Mouse (Mus musculus): Measurements from ENCODE around the gene Yap1.
"Not testable (repeated sequence)": the region's sequence is repeated elsewhere in the genome, so short reads cannot be mapped to it uniquely, and the experiment has no call there.

Gene Yap1

DNA sequence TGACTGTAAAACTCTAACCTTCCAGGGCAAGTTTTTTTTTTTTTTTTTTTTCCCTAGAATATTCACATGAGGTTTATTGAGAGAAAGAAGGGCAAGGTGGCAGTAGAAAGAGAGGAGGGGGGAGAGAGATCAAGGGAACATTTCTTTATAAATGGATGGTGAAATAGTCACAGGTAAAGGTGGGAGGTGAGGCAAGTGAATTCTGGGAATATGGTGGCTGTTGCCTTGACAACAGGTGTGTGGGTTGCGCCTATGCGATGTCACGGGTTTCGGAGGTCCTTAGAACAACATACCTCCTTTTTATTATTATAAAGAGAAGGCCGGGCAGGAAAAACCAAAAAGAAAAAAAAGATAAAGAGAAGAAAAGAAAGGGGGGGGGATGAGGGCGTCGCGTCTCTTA, 89.5 kb downstream of the Yap1 start:
- DNase-seq (ENCODE audit: extremely low spot score, low read depth, low spot score) = no peak

DNA sequence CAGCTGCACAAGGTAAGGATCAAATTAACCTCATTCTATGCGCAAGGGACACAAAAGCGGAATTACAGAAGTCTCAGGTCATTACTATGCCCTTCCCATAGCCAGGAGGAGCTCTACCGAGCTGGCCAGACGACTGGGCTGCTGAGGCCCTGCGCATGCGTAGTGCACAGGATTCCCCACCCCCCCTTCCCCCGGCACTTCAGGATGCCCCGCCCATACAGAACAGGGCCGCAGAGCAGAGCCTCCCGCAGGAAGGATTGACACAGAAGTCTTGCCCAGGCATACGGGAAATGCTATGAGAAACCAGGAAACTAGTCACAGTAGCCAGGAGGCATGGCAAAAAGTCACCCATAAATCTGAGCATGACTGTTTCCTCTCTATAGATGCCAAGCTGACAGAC, 89.9 kb downstream of the Yap1 start:
- DNase-seq (ENCODE audit: extremely low spot score, low read depth, low spot score) = peak; percentile 46

DNA sequence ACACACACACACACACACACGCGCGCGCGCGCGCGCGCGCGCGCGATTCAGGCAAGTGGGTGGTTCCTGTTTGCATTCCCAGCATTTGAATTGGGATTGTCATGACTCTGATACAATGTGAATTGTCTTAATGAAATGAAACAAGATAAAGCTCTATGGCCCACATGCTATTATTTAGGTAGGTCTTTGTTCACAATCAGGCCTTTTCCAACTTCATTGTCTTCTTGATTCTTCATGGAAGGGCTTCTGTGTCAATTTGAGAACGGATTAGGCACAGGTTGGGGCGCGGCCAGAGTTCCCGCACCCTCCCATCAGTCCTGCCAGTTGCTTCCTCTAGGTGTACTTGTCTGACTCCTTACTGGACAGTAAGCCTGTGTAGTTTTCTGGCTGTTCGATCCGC, 90.4 kb downstream of the Yap1 start:
- DNase-seq (ENCODE audit: extremely low spot score, low read depth, low spot score) = no peak

DNA sequence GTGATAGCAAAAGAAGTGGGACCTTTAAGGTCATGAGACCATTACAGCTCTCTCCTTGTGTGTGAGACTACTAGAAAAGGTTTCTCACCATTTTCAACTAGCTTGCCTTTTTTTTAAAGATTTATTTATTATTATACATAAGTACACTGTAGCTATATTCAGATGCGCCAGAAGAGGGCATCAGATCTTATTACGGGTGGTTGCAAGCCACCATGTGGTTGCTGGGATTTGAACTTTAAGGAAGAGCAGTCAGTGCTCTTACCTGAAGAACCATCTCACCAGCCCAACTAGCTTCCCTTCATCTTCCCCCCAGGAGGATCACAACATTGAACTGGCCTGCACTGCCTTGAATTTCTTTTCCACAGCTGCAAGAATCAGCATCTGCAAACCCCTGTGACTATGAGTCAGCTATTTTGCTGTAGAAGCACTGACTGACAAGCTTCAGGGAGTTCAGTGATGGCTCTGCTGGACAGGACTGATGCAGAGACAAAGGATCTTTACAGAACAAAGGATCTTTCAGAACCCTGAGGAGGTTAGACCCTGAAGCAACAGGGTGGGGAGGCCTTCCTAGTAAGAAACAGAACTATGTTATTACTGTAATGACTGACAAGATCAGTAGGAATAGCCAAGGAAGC, 96.9 kb downstream of the Yap1 start:
- DNase-seq (ENCODE audit: extremely low spot score, low read depth, low spot score) = no peak

DNA sequence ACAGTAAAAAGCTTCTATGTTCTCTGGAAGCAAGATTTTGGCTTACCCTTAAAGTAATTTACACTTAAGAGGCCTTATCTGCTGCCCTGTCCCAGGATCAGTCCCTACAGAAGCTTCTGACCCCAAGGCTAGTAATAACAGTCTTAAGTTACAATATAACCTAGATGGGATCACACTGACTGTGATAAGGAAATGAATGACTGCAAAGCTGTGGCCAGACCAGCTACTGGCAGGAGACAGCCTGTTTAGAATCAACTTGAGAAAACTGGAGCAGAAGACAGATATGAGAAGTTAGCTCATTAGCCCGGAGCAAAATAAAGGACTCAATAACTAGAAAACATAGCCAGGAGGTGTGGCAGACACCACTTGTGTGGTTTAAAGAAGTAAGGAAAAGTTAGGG, 97.8 kb downstream of the Yap1 start:
- DNase-seq (ENCODE audit: extremely low spot score, low read depth, low spot score) = no peak

DNA sequence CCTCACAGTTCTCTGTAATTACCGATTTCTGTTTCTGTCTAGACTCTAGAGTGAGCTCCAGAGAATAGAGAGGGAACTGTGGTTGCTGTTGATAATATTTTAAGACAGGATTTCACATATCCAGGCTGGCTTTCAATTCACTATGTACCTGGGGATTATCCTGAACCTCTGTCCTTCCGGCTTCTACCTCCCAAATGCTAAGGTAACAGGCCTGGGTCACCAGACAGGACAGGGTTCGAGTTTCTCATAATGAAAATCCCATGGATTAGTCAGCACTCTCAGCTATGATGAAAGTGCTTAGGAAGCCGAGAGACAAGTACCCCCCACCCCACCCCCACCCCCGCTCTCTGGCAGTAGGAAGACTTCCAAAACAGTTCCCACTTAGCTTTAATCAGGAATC, 100.6 kb downstream of the Yap1 start:
- no peak for DNase-seq (ENCODE audit: extremely low spot score, low read depth, low spot score)

DNA sequence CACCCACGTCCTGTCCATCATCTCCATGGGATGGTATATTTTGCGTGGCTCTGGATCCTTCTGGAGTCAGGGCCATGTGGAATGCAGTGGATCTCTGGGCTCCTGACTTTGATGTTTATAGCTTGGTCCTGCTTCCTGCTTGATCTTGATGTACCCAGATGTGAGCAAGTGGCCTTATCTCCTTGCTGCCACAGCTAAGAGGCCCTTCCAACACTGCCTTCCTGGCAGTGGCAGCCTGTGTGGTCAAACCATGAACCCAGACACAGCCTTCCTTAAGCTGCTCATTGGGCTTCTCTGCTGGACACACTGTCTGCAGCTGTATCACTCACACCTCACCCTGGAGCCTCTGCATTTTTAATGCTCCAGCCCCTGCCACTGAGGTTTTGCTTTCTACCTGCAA, 101.1 kb downstream of the Yap1 start:
- DNase-seq (ENCODE audit: extremely low spot score, low read depth, low spot score) = no peak

DNA sequence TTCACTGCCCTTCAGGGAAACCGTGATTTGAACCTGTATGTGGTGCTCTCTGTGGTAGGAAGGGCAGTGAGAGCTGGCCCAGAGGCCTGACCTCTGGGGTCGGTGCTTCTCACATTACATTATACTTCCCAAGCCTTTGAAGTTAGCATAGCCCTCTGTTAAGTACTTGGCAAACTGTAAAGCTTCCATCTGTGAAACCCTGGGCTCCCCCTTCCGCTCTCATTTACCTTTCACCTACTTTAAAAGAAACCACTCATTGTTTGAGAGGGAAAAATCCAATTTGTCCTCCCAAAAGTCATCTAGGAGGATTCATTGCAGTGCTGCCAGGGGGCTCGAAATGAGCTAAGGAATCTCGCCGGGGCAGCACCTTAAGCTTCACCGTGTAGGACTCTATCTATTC, 102.1 kb downstream of the Yap1 start:
- peak; percentile 79 for DNase-seq (ENCODE audit: extremely low spot score, low read depth, low spot score)

DNA sequence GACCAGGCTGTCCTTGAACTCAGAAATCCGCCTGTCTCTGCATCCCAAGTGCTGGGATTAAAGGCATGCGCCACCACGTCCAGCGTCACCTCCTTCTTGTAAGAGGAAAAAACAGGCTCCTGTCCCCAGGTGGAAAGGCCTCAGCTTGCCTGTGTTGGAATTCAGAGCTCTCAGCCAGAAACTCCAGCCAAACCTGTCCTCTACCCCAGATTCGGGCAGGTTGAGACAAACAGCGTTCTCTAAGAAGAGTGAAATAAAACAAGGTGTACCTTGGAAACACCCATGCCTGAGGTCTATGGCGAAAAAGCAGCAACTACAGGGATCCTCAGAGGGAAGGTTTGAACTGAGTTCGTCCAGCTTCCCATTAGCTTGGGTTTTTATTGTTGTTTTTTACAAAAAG, 103.4 kb downstream of the Yap1 start:
- no peak for DNase-seq (ENCODE audit: extremely low spot score, low read depth, low spot score)

DNA sequence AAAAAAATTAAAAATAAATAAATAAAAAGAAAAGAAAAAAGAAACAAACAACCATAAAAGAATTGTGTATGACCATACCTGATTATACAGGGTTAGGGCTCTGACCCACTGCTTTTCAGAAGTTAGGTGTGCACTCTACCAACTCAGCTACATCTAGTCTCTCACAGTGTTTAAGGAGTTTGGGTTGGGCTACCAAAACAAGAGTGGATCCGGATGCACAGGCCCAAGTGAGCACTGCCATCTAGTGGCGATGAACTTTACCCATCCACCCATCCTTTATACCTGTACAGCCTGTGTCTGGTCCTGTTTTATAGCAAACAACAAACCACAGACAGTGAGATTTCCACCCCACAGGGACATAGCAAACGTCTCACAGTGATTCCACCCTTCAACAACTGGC, 106.9 kb downstream of the Yap1 start:
- DNase-seq (ENCODE audit: extremely low spot score, low read depth, low spot score) = no peak

DNA sequence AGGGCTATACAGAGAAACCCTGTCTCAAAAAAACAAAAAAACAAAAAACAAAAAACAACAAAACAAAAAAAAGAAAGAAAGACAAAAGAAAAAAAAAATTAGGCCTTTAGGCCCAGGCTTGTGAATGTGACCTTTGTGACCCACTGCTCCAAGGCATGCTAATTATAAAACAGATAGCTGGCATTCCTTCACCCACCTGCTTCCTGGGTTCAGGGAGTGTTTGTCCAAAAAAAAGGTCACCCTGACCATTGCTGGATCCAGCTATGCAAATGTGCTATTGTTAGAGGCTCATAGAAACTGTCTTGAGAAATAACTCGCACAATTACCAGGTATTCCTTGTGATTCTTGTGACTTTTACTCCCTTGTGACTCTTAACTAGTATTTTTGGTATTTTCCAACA, 112.6 kb downstream of the Yap1 start:
- not testable (repeated sequence) for DNase-seq (ENCODE audit: extremely low spot score, low read depth, low spot score)

DNA sequence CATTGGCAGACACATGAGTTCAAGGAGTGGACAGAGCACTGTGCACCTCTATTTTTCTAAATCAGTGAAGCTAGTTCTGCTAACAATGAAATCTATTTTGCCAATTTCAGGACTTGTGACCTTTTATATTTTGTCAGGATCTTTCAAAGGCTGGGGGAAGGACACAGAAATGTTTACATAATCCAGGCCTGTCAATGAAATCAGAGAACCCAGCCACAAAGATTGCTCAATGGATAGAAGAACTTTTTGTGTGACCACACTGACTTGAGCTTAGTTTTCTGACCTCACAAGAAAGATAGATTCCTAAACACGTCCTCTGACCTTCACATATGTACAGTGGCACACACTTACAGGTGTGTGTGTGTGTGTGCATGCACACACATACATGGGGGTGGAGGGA, 113.2 kb downstream of the Yap1 start:
- DNase-seq (ENCODE audit: extremely low spot score, low read depth, low spot score) = no peak

DNA sequence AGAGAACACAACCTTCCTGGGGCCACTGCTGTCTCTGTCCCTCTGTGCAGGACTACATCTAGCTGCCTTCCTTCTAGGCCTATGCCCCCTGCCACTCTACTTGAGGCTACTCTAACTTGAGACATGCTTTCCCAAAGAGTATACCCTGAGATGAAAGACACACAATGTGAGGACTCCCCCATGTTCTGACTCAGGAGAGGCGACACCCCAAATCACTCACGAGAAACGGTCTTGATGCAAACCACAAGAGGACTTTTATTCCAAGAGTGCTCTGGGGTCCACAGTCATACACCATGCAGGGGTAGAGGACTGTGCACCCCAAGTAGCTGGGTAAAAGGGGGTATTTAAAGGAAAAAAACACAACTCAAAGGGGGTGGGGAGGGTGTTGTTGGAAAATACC, 120.0 kb downstream of the Yap1 start:
- DNase-seq (ENCODE audit: extremely low spot score, low read depth, low spot score) = no peak

DNA sequence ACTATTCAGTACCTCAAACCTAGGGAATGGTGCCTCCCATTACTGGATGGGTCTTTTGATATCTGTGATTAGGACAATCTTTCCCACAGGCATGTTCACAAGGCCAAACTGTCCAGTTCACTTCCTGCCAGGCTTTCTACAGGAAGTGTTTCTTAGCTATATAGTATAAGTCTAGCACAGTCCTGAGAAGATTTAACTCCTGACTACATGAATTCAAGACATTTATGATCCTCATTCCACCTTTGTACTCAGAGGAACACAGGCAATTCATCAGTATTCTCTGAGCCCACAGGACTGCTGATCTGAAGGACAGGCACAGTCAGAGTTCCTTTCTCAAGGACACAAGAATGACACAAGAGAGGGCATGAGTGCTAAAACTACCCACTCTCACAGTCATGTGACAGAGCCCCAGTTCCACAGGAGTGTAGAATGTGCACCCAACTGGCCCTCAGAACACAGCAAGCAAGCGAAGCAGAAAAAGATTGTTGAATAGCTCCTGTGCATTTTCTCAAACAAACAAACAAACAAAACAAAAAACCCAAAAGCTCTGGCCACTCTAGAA, 122.0 kb downstream of the Yap1 start:
- no peak for DNase-seq (ENCODE audit: extremely low spot score, low read depth, low spot score)
